Mouse (Mus musculus) spleen, postnatal 10 days (tissue): ENCODE measurements at regions not wholly inside any gene's neighbourhood (a gene's known extent, or its start where the extent isn't known, plus 50 kb on each side); places are given as distances from the start of the nearest gene placed in this dataset.

Source experiments
- DNase-seq, 2 experiments: peaks; one replicate each; pipeline ENCODE4 v3.0.0; 2021 to 2022; ENCODE audit warnings: low spot score in 2 of 2

GRCm38 (mm10) chr6:101874894-101875293, 497.2 kb upstream of the Pdzrn3 start:
- no peak for DNase-seq

GRCm38 (mm10) chr6:101858895-101859294, 481.2 kb upstream of the Pdzrn3 start:
- DNase-seq: no peak

DNA sequence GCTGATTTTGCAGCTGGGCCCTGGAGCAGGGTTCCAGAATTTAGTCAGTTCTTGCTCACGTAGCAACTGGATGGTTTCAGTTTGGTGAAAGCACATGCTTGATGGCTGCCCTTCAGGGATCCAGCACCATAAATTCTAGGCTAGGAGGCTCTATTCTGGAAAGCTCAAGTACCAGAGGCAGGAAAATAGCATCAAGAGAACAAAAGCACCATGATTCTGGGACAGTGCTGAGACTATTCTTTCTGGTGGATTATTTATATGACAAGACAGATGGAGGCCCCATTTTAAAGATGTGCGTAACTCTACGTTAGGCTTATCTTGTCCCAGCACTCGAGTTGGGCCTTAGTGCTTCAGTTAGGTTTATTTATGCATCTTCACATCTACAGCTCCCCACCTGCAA, 463.0 kb upstream of the Pdzrn3 start:
- no peak for DNase-seq

- DNase-seq: no peak
Observed at GRCm38 (mm10) chr6:101837563-101837962, 459.9 kb upstream of the Pdzrn3 start.

- no peak for DNase-seq
Observed at GRCm38 (mm10) chr6:101793986-101794385, 416.3 kb upstream of the Pdzrn3 start.

GRCm38 (mm10) chr6:101777864-101778263, 400.2 kb upstream of the Pdzrn3 start:
- no peak for DNase-seq

GRCm38 (mm10) chr6:101773151-101773550, 395.5 kb upstream of the Pdzrn3 start:
- no peak for DNase-seq

- no peak for DNase-seq
Observed at GRCm38 (mm10) chr6:101735107-101735506, 357.4 kb upstream of the Pdzrn3 start.

DNA sequence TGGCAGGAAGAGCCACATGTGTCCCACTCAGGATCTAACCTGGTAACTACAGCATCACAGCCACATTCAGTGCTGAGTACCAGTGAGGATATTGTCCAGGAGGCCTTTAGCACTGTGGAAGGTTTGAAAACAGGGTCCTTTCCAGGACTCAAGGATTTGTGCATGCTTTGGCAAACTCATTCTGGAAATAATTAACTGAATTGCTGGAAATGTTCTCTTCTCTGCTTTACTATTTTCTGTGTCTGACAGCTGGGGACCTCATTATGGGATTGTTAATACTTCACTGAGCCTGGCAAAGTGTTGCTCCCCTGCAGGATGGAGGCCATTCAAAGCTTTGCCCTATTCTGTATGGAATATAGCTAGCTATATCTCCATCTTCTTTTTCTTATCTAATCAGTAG, 342.8 kb upstream of the Pdzrn3 start:
- no peak for DNase-seq

GRCm38 (mm10) chr6:101689684-101690083, 312.0 kb upstream of the Pdzrn3 start:
- DNase-seq: no peak

- no peak for DNase-seq
Observed at GRCm38 (mm10) chr6:101686578-101686977, 308.9 kb upstream of the Pdzrn3 start.

DNA sequence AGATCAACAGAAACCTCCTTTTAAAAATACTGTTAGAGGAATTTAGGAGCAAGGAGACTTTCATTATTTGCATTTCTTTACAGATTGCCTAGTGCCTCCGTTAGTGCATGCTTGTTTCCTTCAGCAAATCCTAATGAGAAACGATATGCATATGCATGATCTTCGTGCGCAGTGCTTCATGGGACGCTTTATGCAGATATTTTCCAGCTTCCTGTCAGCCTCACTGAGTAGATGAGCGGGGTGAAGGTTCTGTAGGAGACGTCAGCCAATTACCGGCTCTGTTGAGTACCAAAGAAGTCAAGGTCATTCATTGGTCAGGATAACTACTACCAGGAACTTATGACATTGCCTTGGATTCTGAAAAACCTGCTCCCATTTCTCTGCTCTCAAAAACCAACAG, 308.0 kb upstream of the Pdzrn3 start:
- no peak for DNase-seq

GRCm38 (mm10) chr6:101684390-101684789, 306.7 kb upstream of the Pdzrn3 start:
- DNase-seq: peak; percentile 6 to 33

DNA sequence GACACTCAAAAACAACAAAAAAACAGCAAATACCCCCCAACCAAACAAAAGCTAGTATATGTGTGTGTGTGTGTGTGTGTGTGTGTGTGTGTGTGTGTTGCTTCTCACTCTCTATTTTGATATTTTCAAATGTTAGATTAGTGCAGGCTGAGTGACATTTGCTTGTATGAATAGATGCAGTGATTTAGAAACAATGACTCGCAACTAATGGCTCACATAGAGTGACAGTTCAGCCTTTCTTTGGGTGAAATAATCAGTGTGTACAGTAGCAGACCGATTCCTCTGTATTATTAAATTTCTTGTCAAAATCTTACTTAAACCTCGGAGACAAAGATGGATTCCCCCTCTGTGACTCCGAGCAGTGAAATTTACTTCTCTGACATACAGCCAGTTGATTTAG, 297.1 kb upstream of the Pdzrn3 start:
- DNase-seq: no peak

DNA sequence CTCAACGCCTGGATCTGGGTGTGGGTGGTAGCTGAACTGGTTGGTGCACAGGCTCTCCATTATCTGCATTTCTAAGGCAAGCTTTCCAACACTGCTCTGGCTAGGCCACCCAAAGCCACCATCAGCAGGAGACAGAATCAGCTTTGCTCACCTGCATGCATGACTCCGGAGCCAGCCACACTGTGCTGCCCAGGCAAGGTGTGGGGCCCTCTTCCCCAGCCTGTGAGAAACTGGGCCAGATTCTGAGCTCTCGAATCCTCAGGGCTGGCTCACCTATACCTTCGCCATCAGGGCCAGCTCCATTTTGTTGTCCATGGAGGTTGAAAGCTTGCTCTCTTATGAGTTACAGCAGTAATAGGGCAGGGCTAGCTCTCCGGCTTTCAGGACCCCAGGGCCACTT, 293.1 kb upstream of the Pdzrn3 start:
- DNase-seq: no peak

- DNase-seq: no peak
Observed at GRCm38 (mm10) chr6:101669118-101669845, 291.6 kb upstream of the Pdzrn3 start.

DNA sequence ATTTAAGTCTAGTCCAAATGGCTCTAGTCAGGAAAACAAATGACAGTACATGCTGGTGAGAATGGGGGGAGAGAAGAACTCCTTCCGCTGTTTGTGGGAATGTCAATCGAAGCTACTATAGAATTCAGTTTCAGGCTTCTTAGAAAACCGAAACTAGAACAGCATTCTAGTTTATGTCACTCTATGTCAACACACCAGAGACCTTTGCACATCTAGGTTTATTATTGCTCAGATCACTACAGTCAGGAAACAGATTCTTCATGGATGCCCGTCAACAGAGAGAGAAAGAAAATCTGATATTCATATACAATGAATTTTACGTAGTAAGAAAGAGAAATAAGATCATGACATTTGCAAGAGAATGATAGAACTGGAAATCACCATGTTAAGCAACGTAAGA, 276.7 kb upstream of the Pdzrn3 start:
- no peak for DNase-seq

- peak in 1 of 2 experiments; percentile 32 for DNase-seq
Observed at GRCm38 (mm10) chr6:101650348-101650747, 272.7 kb upstream of the Pdzrn3 start.

DNA sequence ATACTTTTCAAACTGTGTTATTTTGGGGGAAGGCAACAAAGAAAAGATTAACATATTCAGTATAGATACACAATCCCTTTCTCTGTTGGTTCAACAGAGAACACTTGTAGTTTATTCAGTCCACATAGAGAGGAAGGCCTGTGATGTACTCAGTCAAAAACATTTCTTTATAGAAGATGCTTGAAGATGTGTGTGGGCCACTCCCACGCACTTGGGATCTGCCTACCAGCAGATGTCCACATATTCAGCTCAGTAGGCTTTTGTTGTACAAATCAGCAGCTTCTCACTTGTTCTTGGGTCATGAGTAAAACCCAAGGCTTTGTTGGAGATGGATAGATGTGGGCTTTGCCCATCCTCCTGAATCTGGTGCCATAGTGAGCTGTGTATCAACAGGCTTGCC, 239.6 kb upstream of the Pdzrn3 start:
- no peak for DNase-seq

DNA sequence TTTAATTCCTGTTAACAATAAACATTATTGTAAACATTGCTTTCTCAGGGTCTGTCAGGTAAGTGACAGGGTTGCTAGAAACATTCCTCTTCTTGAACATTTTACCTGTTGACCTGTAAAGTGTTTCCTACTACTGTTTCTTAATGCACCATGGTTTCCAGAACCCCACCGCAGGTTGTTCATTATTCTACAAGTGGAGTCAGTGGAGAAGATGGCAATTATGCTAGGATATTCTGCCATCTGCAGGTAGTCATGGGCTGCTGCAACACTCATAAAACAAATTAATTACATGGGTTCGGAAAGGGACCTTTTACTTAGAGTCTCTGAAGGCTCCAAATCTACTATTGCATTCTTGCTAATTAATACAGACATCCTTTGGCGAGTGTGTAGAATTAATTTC, 239.1 kb upstream of the Pdzrn3 start:
- no peak for DNase-seq

DNA sequence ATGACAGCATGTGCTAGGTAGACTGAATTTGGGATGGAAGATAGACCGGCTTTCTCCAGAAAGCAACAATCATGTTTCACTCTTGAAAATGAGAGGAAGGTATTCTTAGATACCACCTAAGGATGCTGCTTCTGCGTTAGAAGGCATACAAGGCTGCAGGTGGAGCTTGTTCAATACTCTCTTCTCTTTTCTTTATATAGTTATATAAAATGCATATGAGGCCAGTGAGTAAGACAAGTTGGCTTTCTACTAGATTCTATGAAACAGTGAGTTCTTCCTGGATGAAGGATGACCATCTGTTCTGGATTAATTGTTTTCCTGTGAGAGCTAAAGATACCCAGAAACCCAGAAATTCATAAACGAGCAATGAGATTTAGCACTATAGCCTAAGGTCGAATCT, 231.3 kb upstream of the Pdzrn3 start:
- no peak for DNase-seq

- no peak for DNase-seq
Observed at GRCm38 (mm10) chr6:101603083-101603482, 225.4 kb upstream of the Pdzrn3 start.

GRCm38 (mm10) chr6:101596995-101597394, 219.3 kb upstream of the Pdzrn3 start:
- no peak for DNase-seq
